Mouse (Mus musculus): ENCODE data around the gene Sin3a.

Sin3a gene

DNA sequence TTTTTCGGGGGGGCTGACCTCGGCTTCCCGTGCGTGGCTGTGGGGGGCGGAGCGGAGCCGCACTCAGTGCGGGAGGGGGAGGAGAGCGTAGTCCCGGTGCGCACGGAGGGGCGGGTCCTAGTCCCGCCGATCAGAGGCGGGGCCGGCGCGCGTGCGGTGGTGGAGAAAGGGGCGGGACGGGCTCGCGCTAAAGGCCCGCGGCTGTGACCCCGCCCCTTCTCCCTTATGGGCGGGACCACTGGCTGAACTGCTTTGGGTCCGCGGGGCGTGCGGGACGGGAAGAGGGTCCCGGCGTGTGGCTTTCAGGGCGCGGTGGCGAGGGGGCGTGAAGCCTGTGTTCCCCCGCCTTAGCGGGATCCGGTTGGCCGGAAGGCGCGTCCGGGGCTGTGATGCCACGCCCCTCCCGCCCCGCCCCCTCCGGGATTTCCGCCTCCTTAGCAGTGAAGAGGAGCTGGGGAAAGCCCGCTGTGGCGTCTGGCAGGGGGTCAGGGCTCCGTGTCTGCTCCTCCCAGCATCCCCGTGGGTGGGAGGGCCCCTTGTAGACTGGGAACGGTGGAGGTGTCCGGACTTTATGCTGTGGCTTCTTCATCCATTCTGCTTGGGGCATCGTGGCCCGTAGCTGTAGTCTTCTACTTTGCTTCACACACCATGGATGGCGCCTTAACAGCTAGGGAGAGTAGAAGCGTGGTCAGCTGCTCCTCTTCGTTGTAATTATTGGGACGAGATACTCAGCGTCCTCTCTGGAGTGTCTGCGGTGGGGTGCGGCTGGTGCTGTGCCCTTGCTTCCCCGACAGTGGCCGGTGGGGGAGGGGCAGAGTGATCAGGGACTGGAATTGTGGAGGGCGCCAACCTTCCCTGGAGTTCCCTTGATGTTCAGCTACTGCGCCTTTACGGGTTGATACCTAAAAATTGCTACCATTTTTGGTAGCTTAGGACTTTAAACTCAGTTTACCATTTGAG lies 5.1 kb downstream of the Sin3a start:
- POLR2A ChIA-PET, result interaction anchor here in 3 of 4 experiments (0.5 to 2.8 kb wide), 55 partner anchors 10 to 1176 kb away, joined by 3 to 28 read pairs (median 4); partner anchors contain the start of genes Man2c1 (in 3 of the 3), Imp3 (in 2 of the 3), Snupn (in 2 of the 3) and Neil1 (in 1 of the 3)
- CTCF ChIA-PET, result interaction anchor here in 2 of 4 experiments (0.6 to 2.1 kb wide), 9 partner anchors 21 to 500 kb away, joined by 3 to 10 read pairs (median 5); partner anchors contain the start of gene Man2c1 (in 1 of the 2)

DNA sequence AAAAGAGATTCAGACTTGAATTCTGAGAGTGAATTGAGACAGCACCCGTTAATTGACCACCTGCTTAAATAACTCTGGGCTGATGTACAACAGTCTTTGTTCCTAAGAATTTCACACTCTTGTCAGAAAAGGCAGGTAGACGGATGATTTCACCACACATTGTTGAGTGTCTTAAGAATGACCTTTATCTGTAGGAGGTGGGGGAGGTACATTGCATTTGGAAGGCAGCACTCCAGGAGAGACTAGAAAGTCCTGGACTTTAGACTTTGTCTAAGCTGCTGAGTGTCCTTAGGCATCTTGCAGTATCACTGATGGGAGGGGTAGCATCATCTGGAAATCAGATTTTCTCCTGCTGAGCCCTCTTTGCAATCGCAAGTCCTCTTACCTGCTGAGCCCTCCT lies 10.4 kb downstream of the Sin3a start:
- CTCF ChIA-PET, result no interaction called here
- POLR2A ChIA-PET, result interaction anchor here in 2 of 4 experiments (0.7 to 1.8 kb wide), 6 partner anchors 9 to 80 kb away, joined by 3 to 8 read pairs (median 4); partner anchors contain the start of gene Sin3a (in 1 of the 2)

DNA sequence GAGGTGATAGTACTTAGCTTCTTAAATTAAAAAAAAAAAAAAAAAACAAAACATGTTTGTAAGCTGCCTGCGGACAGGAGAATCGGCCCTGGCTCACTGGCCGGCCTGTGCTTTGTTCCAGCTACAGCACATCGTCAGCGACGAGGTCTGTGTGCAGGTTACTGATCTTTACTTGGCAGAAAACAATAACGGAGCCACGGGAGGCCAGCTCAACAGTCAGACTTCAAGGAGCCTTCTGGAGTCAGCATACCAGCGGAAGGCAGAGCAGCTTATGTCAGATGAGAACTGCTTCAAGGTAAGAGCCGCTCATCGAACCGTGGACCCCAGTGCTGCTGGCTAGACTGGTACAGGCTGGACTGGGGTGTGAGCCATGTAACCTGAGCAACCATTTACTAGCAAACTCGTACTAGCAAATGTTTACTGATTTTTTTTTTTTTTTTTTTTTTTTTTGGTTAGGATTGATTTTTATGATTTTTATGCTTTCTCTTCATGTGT lies 45.5 kb downstream of the Sin3a start:
- CTCF ChIA-PET, result interaction anchor here in 2 of 4 experiments (0.6 to 2.6 kb wide), 3 partner anchors 13 to 179 kb away, joined by 4 to 14 read pairs (median 7); partner anchors contain the start of gene Man2c1 (in 1 of the 2)

DNA sequence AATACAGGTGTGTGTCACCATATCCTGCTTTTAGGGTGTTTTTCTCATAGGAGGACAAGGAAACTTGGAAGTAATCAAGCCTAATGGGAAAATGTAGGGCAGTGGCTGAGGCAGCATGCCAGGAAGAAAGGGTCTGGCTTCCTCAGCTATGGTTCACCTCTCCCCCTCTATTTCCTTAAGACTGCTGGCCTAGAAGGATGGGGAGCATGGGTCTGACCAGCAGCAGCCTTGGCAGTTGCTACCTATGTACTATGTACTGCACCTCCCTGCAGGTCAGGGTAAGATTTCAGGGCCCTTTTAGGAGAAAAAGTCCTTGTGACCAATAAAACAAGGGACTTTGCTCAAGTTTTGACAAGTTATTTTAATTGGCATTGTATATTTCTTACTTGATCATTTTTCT lies 57.8 kb downstream of the Sin3a start:
- ChIA-PET POLR2A (interaction anchor here in 3 of 4 experiments (0.8 to 10.5 kb wide), 30 partner anchors 9 to 237 kb away, joined by 3 to 165 read pairs (median 13); partner anchors contain the start of genes Sin3a (in 3 of the 3), Neil1 (in 2 of the 3), Snupn (in 2 of the 3) and Imp3 (in 1 of the 3)), CTCF (interaction anchor here in 2 of 4 experiments (1.9 to 2.5 kb wide), 5 partner anchors 12 to 238 kb away, joined by 8 to 24 read pairs (median 9); partner anchors contain the start of genes Sin3a (in 1 of the 2) and Snx33 (in 1 of the 2))

More for the DNA sequence above, 45.5 kb downstream of the Sin3a start:
- POLR2A ChIA-PET, result interaction anchor here (0.7 to 8.7 kb wide), 23 partner anchors 10 to 180 kb away, joined by 3 to 58 read pairs (median 6); partner anchors contain the start of genes Man2c1 (in 2 of the 4), Imp3 (in 1 of the 4) and Snupn (in 1 of the 4)

DNA sequence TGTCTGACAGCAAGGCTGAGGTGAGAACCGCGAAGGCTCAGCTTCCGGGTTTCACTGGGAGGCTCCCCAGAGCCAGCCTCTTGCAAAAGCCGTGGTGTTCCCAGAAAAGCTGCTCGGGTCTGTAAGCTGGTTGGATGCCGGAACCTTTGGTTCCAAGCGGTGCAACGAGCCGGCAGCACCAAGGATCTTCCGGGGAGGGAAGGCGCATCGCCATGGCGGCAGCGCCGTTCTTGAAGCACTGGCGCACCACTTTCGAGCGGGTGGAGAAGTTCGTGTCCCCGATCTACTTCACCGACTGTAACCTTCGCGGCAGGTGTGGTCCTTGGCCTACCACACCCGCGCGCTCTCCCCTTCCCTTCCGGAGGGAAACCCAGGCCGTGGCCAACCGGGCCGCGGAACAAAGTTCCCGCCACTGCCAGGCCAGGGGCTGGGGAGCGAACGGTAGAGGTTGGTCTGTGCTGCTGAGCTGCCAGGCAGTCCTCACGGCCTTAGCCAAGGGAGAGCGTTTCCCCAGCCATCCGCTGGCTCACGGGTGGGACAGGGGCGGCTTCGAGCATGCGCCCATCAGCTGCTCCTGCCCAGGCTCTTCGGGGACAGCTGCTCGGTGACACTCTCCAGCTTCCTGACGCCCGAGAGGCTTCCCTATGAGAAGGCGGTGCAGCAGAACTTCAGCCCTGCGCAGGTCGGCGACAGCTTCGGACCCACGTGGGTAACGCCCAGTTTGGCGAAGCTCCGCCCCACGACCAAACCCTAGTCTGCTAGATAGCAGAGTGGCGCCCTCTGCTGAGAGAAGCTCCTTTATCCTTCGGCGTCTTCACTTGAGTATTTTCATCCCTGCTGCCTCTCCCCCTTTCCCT lies 59.0 kb downstream of the Sin3a start, which contains the start of gene Man2c1:
Man2c1 (plus strand) TSS at position 114 of the 857 bp plus-strand sequence.
- ChIA-PET POLR2A (interaction anchor here (0.7 to 10.5 kb wide), 86 partner anchors 8 to 577 kb away, joined by 3 to 165 read pairs (median 5); partner anchors contain the start of genes Commd4 (in 3 of the 4), Neil1 (in 3 of the 4), Sin3a (in 3 of the 4) and Snupn (in 3 of the 4)), CTCF (interaction anchor here (0.5 to 2.5 kb wide), 72 partner anchors 9 to 526 kb away, joined by 3 to 24 read pairs (median 4); partner anchors contain the start of genes Snx33 (in 3 of the 4), Neil1 (in 2 of the 4), Sin3a (in 2 of the 4) and Commd4 (in 1 of the 4))

DNA sequence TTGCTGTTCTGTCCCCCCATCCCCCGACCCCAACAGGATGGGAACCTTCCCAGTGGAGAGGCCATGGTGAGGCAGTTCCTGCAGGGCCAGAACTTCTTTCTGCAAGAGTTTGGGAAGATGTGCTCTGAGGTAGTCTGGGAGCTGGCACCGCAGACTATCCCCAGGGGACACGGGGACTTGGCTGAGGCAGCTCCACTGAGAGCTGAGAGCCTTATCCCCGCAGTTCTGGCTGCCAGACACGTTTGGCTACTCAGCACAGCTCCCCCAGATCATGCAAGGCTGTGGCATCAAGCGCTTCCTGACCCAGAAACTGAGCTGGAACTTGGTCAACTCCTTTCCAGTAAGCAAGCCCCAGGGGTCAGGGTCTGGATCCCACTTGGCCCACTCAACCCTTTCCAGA lies 65.4 kb downstream of the Sin3a start:
- POLR2A ChIA-PET, result interaction anchor here in 3 of 4 experiments (0.9 to 4.2 kb wide), 6 partner anchors 11 to 64 kb away, joined by 3 to 38 read pairs (median 3); partner anchors contain the start of gene Neil1 (in 2 of the 3)
- CTCF ChIA-PET, result interaction anchor here in 1 of 4 experiments (0.8 kb wide), 1 partner anchor 246 kb away, joined by 3 read pairs; no protein-coding TSS in a partner anchor

DNA sequence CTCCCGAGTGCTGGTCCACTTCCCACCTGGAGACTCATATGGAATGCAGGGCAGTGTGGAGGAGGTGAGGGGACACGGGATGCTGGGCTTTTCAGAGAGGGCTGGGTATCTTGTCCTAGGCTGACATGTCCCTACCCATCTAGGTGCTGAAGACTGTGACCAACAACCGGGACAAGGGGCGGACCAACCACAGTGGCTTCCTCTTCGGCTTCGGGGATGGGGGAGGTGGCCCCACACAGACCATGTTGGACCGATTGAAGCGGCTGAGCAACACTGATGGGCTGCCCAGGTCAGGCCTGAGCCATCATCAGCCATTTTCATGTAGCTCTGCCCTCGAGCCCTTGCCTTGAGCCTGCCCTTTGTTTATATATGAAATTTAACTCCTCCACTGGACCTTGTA lies 65.9 kb downstream of the Sin3a start:
- POLR2A ChIA-PET, result interaction anchor here in 3 of 4 experiments (1.0 to 4.2 kb wide), 6 partner anchors 10 to 26 kb away, joined by 3 to 38 read pairs (median 3); partner anchors contain the start of gene Neil1 (in 2 of the 3)
- CTCF ChIA-PET, result interaction anchor here in 2 of 4 experiments (0.6 to 0.8 kb wide), 2 partner anchors 75 to 246 kb away, joined by 3 read pairs; no protein-coding TSS in a partner anchor

DNA sequence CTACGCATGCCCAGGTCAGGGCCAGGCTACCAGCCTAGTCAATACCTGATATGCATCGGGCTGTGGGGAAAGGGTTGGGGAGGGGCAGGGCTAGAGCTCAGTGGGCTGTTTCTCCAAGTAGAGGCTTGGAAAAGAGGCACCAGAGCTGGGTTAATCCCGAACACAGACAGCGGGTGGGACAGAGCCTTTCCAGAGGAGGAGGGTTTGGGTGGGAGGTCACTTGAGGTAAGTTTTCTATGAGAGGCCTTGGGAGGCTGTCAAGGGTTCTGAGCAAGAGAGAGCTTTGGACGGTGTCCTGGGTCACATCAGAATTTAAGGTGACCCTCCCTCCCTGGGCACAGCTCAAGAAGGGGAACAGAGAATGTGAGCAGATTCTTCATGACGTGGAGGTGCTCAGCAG lies 66.7 kb downstream of the Sin3a start:
- CTCF ChIA-PET, result interaction anchor here in 2 of 4 experiments (0.6 to 0.8 kb wide), 2 partner anchors 74 to 183 kb away, joined by 3 read pairs; no protein-coding TSS in a partner anchor
- POLR2A ChIA-PET, result interaction anchor here (0.7 to 4.2 kb wide), 12 partner anchors 8 to 201 kb away, joined by 3 to 38 read pairs (median 3); partner anchors contain the start of genes Neil1 (in 2 of the 4) and Man2c1 (in 1 of the 4)

DNA sequence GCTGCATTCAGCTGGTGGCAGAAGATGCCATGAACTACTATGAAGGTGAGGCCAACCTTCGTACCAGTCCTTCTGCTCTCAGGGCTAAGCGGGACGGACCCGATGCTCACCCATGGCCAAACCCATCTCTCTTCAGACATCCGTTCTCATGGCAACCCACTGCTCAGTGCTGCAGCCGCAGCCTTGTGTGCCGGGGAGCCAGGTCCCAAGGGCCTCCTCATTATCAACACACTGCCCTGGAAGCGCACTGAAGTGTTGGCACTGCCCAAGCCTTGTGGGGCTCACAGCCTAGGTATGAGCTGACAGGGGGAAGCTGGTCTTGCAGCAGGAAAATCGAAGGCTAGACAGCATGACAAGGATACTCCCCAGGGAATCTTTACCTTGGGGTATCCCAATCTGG lies 67.3 kb downstream of the Sin3a start:
- CTCF ChIA-PET, result interaction anchor here in 2 of 4 experiments (0.6 to 1.4 kb wide), 3 partner anchors 8 to 561 kb away, joined by 3 to 6 read pairs (median 5); no protein-coding TSS in a partner anchor
- POLR2A ChIA-PET, result interaction anchor here in 3 of 4 experiments (0.7 to 4.2 kb wide), 13 partner anchors 8 to 201 kb away, joined by 3 to 38 read pairs (median 4); partner anchors contain the start of genes Neil1 (in 2 of the 3) and Man2c1 (in 1 of the 3)

DNA sequence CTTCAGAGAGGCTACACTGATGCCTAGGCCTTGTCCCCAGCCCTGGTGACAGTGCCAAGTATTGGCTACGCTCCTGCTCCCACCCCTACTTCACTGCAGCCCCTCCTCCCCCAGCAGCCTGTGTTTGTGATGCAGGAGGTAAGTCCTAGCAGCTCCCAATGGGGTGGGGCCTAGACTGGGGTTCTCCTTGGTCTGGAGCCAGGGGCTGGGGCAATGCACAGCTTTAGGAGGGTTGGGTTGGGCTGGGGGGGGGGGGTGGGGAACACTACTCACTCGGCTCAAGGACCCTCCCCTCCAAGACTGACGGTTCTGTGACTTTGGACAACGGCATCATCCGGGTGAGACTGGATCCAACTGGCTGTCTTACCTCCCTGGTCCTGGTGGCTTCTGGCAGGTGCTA lies 67.7 kb downstream of the Sin3a start:
- ChIA-PET POLR2A (interaction anchor here in 3 of 4 experiments (0.7 to 4.2 kb wide), 11 partner anchors 8 to 188 kb away, joined by 3 to 38 read pairs (median 5); partner anchors contain the start of genes Neil1 (in 2 of the 3) and Man2c1 (in 1 of the 3)), CTCF (interaction anchor here in 3 of 4 experiments (0.6 to 1.4 kb wide), 4 partner anchors 8 to 560 kb away, joined by 3 to 6 read pairs (median 4); no protein-coding TSS in a partner anchor)

DNA sequence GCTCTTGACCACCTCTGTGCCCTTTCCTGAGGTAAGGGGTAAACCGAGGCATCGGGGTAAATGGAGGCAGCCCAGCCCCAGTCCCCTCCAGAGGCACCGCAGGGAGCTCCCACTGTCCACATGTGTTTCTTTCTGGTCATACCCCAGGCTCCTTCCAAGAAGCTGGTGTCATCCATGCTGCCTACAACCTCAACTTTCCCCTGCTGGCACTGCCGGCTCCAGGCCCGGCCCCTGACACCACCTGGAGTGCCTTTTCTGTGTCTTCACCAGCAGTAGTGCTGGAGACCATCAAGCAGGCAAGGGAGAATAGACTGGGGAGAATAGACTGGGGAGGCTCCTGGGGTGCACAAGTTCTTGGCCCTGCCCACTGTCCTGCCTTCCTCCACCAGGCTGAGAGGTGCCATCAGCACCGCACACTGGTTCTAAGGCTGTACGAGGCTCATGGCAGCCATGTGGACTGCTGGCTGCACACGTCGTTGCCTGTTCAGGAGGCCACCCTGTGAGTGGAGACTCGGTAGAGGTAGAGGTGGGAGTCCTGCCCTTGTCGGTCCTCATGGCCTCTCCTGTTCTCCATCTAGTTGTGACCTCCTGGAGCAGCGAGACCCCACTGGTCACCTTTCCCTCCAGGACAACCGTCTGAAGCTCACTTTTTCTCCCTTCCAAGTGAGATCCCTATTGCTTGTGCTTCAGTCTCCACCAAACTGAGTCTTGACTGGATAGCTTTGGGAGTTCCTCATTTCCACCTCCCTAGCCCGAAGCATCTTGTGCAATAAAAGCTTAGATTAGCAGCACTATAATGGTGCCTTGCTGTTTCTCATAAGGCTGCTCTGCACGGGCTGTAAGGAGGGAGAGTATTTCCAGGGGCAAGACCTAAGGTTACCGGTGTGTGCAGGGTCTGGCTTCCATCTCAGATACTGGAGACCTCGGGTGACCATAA lies 69.8 kb downstream of the Sin3a start:
- ChIA-PET CTCF (interaction anchor here in 2 of 4 experiments (0.7 to 2.4 kb wide), 2 partner anchors 11 kb away, joined by 4 to 9 read pairs; partner anchors contain the start of gene Man2c1 (in 1 of the 2)), POLR2A (interaction anchor here (0.7 to 10.1 kb wide), 9 partner anchors 9 to 64 kb away, joined by 3 to 165 read pairs (median 3); partner anchors contain the start of genes Man2c1 (in 3 of the 4) and Commd4 (in 1 of the 4))

DNA sequence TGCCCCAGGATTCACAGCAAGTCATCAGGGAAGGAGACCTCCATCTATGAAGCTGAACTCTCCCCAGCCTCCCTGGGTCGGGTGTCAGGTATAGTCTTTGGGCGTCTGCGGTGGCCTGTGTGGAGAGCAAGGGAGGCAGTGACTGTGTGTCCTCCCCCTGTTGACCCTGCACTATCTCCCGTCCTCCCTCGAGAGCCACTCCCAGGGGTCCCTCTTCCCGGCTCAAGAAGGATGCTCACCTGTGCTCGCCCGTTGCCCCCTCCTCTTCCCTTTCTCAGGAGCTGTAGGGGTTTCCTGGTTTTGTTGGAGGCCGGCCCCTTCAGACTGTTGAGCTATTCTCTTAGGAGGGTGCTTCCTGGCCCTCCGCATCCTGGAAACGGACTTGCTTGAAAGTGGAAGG lies 71.4 kb downstream of the Sin3a start:
- ChIA-PET POLR2A (interaction anchor here in 2 of 4 experiments (0.7 to 10.1 kb wide), 10 partner anchors 10 to 119 kb away, joined by 3 to 165 read pairs (median 4); partner anchors contain the start of genes Man2c1 (in 2 of the 2), 1700017B05Rik (in 1 of the 2) and Commd4 (in 1 of the 2)), CTCF (interaction anchor here in 2 of 4 experiments (0.6 to 2.4 kb wide), 2 partner anchors 12 to 130 kb away, joined by 3 to 9 read pairs; partner anchors contain the start of gene Man2c1 (in 1 of the 2))

DNA sequence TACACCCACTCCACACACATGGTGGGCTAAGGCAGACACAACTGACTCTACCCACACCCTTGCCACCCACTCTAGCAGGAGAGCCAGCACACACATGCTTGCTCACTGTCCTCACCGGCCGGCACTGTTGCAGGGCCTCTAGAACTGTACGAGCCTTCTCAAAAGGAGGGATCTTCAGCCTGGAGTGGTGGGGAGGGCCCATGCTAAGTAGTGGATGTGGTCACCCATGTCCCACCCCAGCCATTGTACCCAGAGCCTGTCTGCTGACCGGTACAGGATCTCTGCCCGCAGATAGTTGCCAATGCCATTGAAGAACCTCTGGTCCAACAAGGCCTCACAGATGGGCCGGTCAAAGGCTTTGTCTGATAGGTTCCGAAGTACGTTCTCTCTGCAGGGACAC lies 73.0 kb downstream of the Sin3a start:
- CTCF ChIA-PET, result interaction anchor here in 1 of 4 experiments (1.0 kb wide), 1 partner anchor 14 kb away, joined by 3 read pairs; the partner anchor contains the start of gene Man2c1

DNA sequence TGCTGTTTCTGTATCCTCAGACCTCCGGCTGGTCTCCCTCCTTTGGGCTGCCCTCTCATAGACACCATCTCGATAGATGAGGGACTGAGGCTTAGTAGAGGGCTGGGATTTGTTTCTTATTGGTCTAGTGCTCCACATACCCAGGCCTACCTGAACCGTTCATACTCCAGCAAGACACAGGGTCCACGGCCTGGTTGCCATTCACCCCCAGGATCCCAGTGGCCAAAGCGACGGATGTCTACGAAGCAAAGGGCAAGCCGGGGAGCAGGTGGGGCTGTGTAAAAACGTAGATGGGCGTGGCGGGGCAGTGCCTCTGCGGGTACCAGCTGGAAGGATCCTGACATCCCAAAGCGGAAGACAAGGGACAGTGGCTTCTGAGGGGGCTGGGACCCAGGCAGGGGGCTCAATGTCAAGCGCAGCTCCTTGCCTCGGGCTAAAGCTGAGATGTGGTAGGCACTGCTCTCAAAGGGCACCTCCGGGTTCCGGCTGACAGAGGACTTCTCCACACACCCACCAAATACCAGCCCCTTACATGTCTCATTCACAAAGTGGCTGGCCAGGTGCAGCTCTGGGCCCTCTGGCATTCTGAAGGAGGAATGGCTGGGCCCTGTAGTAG lies 74.7 kb downstream of the Sin3a start:
- CTCF ChIA-PET, result interaction anchor here in 3 of 4 experiments (0.5 to 2.3 kb wide), 4 partner anchors 15 to 88 kb away, joined by 3 to 10 read pairs (median 6); partner anchors contain the start of gene Man2c1 (in 1 of the 3)

More for the DNA sequence above, 73.0 kb downstream of the Sin3a start:
- POLR2A ChIA-PET, result interaction anchor here in 2 of 4 experiments (1.0 to 10.1 kb wide), 6 partner anchors 8 to 253 kb away, joined by 3 to 165 read pairs (median 8); partner anchors contain the start of gene Man2c1 (in 2 of the 2)

More for the DNA sequence above, 74.7 kb downstream of the Sin3a start:
- POLR2A ChIA-PET, result interaction anchor here (0.6 to 10.1 kb wide), 31 partner anchors 8 to 1594 kb away, joined by 3 to 165 read pairs (median 3); partner anchors contain the start of genes Commd4 (in 3 of the 4), Man2c1 (in 3 of the 4), Rpp25 (in 2 of the 4) and Ppcdc (in 1 of the 4)

All from embryonic stem cell, embryonic (primary cell).